Mouse (Mus musculus) spleen, adult 2 months (tissue): ENCODE measurements around the gene Adamts15.

Source experiments
- CTCF ChIP-seq: fragments of 200-500 bp; IDR thresholded peaks from 2 replicates; pipeline ENCODE4 v1.5.1; 2011; ENCODE audit warnings: mild to moderate bottlenecking, inconsistent platforms; ENCODE audit not compliant: insufficient read depth, insufficient read length, insufficient replicate concordance; ENCODE audit errors: extremely low read depth
- POLR2A ChIP-seq: fragments of 200-500 bp; IDR thresholded peaks from 2 replicates; pipeline ENCODE4 v1.6.1; 2011; ENCODE audit warnings: low read depth, low read length, inconsistent platforms

GRCm38 (mm10) chr9:30968130-30968529 lies 45.9 kb upstream of the Adamts15 start:
- no peak for TF ChIP-seq CTCF
- no peak for TF ChIP-seq POLR2A
